Mouse (Mus musculus) gastrocnemius, postnatal 14 days (tissue): ENCODE measurements around the gene Fate1. TPM values are rescaled to one million over a fixed set of nuclear protein-coding genes. Genes with fewer than 3 reads are reported as not detected.
"Not testable (repeated sequence)": the region's sequence is repeated elsewhere in the genome, so short reads cannot be mapped to it uniquely, and the experiment has no call there.

ENCODE experiments used
- DNase-seq: peaks from one replicate; pipeline ENCODE4 v3.0.0; 2021; ENCODE audit warnings: mixed read lengths
- intact Hi-C: fragments of 180-260 bp; cut with DNase I; formaldehyde crosslinking; loops from one replicate; pipeline ENCODE4 v1.15.1; 2025; ENCODE audit warnings: low total_unique reads
- long read RNA-seq, 2 experiments: library from polyadenylated mRNA; stranded (forward); transcript quantifications; one replicate each; pipeline ENCODE4 v2.0.0; 2021
- total RNA-seq, 2 experiments: library from RNA; stranded (reverse); gene quantifications; 2 replicates each; pipeline ENCODE4 v1.2.3; 2021

Gene Fate1
- total RNA-seq: not detected
- long read RNA-seq, experiment 1: 0 reads
- long read RNA-seq, experiment 2: 0 reads

DNA sequence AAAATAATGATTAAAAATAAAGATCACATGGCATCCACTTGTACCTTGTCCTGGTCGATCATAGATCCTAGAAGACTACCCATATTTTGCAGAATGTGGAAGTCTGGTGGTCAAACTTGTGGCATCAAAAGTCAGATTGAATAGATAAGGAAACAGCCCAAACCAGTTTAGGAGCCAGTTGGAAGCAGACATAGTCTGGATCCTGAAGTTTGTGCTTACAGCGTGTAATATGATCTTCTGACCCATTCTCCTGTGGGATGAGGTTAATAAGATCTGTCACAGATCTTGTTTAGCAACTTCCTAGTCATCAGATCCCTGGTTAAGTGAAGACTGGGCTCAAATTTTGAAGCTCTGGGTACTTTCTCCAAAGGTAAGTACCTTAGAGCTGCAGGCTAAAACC lies at the start of gene Fate1:
TSS of gene Fate1 (plus strand) at position 301 of the 400 bp plus-strand sequence.
- intact Hi-C loops: no loop called here
- DNase-seq: no peak

DNA sequence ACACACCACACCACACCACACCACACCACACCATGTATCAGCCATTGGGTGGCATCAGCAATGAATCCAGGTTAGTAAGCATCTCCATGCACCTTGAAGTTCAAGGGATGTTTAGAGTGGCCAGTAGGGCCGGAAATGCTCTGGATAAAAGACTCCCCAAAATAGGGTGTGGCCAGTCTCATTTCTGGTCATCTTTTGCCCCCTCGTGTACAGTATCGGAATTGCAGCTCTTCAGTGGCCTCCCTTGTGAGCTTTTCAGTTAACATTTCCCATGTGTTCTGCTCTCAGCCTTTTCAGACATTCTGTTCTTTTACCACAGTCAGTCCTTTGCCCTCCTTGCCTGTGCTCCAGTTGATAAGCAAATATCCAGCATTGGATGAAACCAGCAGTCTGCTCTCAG lies 26.2 kb upstream of the Fate1 start:
- intact Hi-C loops: loop anchor here (5.0 kb wide), 2 partner anchors 149 to 299 kb away; no protein-coding TSS in a partner anchor
- peak; percentile 26 for DNase-seq

DNA sequence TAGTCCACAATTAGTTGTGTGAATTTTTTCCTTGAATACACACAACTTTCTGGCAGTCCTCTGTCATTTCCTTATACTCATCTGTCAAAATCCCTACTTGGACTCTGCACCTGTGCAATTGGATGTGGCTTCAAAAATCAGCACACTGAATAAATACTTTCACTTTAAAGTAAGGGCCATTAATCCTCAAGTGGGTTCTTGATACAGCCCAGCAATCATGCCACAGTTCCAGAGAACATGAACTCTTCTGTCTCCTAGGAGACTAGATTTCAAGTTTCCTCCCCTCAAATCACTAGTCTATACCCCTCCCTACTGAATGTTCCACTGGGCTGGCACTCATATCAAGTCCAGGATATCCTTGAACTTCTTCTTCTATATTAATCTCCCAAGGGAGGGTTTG lies 14.4 kb upstream of the Fate1 start:
- intact Hi-C loops: loop anchor here (5.0 kb wide), 1 partner anchor 306 kb away; no protein-coding TSS in a partner anchor
- DNase-seq: no peak

DNA sequence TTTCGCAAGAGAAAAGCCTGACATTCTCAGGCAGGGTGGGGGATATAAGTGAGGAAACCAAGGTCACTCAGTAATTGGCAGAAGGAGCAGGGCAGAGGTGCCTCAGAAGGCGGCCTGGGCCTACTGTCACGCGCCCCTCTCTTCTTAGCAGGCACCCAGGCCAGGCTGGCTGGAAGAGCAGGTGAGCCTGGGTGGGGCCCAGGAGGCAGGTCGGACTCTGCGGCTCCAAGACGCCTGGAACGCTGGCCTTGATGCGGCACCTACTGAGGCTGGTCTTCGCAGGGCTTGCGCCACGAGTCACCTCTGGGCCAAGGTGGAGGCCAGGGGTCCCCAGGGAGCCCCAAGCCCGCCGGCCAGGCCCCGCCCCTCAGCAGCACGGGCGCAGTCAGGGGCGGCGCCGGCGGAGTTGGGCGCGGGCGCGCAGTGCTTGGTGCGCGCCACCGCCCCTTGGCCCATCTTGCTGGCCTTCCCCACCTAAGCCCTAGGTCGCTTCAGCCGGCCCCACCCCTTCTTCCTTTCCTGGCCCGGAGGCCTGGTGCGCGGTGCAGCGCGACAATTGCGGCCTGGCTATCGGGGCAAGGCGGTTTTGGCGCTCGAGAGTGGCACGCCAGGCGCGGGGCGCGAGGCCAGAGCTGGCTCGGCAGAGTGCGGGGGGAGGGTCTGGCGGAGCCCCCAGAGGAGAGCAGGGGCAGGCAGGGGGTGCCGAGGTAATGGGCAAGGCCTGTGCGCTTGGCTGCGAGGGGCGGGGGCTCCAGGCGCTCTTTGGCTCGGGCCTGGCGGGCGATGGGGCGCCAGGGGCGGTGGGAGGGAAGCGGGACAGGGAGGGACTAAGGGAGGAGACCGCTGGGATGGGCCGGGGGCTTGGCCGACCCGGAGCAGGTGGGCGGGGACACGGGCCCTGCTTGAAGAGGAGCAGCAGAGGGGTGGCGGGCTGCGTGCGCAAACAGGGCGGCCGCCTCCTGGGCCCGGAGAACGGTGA lies 10.4 kb upstream of the Fate1 start, which contains the start of gene Prrg3:
TSS of gene Prrg3 (plus strand) at position 552 of the 979 bp plus-strand sequence.
- DNase-seq: peak; percentile 76
- intact Hi-C loops: no loop called here

DNA sequence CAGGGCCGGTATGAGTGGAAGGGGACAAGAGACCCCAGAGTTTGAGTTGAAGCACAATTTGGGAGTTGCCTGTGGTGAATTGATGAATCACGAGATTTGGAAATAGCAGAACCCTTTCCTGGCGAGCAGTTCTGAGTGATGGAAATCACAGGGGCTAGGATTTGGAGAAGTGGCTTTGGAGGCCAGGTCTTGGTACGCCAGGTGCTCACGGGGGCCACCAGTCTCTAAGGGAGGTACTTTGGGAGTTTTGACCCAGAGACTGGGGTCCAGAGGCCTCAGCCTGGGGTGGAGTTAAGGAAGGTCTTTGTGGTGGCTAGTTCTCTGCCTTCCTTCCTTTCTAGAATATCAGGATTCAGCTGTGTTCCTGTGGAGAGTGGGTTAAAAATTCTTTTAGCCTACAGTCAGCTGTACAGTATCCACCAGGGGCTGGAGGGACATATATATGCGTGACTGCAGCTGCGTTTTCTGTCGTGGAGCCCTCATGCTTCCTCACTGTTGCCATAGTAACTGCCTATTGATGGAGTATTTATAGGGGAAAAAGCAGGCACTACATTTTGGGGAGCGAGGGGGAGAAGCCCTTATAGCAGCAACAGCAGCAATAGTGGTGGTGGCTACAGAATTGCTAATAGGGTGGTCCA lies 9.4 kb upstream of the Fate1 start:
- intact Hi-C loops: no loop called here
- DNase-seq: no peak

DNA sequence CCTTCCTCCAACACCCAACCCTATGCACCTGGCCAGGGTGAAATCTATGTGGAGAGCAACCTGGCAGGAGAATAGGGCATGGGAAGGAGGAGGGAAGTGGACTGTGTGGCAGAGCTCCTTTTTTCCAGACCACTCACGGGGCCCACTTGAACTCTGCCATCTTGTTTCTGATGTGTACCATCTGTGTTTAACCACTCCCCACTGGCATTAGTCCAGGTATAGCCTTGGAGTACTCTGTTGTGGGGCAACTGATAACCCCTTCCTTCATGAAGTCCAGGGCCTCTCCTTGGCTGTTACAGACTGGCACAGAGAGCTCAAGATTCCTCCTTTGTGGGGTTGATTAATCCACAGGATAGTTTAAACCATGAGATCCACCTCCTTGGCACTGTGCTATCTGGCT lies 4.6 kb upstream of the Fate1 start:
- no peak for DNase-seq
- intact Hi-C loops: no loop called here

DNA sequence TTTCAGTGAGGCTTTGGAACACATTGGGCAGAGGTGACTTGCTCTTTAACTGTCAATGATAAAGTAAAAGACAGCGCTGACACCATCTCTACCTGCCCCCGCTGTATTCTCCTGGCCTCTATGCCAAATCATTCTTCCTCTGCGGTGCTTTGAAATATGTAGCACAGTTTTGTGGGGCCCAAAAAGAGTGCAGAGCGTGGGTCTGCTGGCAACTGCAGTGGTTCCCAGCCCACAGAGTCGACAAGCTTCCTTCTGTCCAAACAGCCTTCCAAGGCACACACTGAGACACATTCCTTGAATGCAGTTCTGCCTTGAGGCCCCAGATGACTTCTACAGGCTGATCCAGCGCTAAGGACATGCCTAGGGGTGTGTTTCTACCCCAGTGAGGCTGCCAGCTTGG lies 4.0 kb upstream of the Fate1 start:
- DNase-seq: no peak
- intact Hi-C loops: no loop called here

DNA sequence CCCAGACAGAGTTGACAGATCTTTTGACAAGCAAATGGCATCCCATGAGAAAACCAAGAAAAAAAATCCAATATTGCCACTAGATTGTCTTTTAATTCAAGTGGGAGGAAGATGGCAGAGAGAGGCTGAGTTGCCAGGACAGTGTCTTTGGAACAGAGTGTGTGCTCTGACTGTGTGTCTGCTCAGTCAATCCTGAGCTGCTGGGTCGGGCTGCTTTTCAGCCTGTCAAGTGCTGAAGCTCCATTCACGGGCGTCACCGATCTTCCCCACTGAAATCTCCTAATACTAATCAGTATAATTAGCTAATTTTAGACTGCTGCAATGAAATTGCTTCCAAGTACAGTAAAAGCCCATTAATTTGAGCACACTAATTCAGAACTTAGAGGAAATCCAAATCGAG lies 1.5 kb upstream of the Fate1 start:
- DNase-seq: no peak
- intact Hi-C loops: no loop called here

DNA sequence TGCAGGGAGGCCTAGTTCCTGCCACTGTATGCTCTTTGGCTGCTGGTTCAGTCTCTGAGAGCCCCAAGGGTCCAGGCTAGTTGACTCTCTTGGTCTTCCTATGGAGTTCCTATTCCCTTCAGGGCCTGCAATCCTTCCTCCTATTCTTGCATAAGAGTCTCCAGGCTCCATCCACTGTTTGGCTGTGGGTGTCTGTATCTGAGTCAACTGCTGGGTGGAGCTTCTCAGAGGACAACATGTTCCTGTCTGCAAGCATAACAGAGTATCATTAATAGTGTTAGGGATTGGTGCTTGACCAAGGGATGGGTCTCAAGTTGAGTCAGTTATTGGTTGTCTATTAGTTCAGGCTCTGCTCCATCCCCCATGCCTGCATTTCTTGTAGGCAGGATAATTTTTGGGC lies 4.9 kb downstream of the Fate1 start:
- intact Hi-C loops: not testable (repeated sequence)

DNA sequence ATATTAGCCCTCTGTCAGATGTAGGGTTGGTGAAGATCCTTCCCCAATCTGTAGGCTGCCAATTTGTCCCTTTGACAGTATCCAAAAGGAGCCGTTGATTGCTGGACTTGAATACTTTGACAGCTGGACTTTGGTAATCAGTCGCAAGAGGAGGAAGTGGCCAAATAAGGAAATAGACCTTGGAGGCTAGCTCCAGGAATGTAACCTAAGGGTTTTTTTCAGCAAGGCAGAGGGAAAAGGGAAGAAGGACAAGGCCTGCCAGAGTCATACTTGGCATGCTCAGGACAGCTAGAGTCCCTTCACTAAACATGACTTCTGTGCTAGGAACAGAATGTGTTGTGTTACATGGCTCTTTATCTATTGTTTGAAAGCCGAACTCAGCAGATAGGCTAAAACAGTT lies 7.7 kb downstream of the Fate1 start:
- intact Hi-C loops: no loop called here
- DNase-seq: no peak

More for the DNA sequence above, 4.9 kb downstream of the Fate1 start:
- not testable (repeated sequence) for DNase-seq

DNA sequence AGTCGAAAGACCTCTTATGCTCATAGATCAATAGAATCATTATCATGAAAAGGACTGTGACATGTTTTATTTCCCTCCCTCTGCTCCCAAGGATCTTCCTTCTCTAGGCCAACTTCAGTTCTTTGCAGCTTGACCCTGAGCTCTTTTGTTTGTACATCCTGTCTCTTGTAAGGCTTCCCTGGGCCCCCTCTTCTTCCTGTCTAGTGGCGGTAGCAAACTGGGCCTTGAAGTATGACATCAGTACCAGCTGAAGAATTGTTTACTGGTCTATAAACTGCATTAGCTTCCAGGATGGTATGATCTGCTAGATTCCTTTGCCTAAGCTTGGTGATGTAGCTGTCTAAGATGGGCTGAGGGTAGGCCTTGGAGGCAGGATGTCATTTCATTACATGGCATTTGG lies 8.5 kb downstream of the Fate1 start:
- no peak for DNase-seq
- intact Hi-C loops: no loop called here

DNA sequence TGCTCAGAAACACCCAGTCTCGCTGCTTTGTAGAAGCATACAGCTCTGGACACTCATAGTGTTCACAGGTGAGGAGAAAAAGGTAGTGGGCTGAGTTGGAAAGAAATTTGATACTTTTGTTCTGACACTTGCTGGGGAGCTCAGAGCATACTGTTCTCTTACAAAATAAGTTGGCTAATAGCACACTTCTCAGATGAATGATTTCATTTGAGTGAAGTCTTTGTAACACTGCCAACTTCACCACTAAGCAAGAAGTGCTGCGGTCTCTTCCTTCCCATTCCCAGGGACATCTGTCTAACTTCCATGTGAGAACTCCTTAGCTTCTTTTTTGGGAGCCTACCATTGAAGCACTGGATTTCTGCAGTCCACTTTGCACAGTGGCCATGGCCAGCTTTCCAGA lies 10.4 kb downstream of the Fate1 start:
- no peak for DNase-seq
- intact Hi-C loops: no loop called here

DNA sequence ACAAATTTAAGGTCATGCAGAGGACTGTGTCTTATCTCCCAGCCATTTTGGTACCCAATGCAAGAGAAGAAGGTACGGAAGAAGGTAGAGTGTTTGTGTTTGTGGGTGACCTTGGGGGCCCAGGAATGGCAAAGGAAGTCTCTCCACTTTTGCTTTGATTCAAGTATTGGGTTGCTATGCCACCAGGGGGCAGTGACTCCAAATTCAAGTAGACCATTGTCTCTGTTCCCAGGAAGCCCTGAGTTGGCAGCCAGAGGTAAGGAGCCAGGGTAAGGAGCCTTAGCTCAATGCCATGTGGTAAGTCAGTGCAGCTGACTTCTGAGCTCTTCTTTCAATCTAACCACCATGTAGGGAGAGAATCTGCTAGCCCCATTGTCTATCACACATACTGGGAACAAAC lies 11.0 kb downstream of the Fate1 start:
- intact Hi-C loops: no loop called here

DNA sequence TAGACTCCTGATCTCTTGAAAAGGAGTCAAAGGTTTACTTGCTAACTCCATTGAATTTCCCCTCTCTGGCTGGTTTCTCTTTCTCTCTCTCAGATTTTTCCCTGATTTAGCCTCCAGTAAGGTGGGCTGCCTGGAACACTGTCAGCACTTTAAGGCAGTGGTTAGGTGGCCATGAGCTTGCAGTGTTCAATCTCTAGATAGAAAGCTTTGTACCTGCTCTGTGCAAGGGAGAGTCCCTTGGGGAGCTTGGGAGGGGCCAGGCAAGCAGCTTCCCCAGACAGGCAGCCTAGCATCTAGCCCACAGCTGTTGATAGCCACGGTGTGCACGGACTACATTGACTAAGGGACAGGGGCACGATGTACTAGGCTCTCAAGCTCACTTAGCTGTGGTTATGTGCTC lies 18.8 kb downstream of the Fate1 start, which contains the start of gene Cnga2:
TSS of gene Cnga2 (plus strand) at position 301 of the 400 bp plus-strand sequence.
- DNase-seq: no peak
- intact Hi-C loops: no loop called here

More for the DNA sequence above, 11.0 kb downstream of the Fate1 start:
- peak; percentile 7 for DNase-seq

DNA sequence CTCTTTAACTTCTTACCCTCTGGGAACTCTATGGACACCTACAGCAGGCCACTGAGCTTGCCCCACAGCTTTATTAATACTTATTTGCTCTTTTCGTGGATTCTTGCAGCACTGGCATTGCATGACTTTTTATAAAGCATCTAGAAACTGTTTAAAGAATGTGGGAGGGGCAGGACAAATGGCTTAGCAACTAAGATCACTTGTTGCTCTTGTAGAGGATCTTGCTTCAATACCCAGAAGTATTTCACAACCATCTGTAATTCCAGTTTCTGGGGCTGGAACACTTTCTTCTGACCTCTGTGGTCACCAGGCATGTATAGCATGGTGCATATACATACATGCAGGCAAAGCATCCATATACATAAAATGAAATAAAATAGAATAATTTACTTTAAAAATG lies 23.2 kb downstream of the Fate1 start:
- intact Hi-C loops: no loop called here
- no peak for DNase-seq

DNA sequence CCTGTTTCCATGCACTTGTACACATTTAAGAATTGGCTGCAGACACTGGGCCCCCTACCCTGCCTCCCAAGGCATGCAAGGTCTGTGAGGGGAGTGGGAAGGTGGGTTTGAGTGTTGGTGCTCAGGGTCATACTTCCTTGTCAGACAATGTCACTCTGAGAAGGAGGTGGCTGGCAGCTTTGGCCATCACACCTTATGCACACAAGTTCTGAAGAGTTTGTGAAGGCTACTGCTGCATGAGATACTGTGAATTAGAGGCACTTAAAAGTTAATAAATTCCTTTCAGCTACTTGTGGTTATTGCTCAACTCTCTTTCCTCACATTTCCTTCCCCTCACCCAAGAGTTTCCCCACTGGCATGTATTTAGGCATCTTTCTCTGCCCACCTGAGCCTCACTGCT lies 37.1 kb downstream of the Fate1 start:
- intact Hi-C loops: no loop called here
- no peak for DNase-seq

DNA sequence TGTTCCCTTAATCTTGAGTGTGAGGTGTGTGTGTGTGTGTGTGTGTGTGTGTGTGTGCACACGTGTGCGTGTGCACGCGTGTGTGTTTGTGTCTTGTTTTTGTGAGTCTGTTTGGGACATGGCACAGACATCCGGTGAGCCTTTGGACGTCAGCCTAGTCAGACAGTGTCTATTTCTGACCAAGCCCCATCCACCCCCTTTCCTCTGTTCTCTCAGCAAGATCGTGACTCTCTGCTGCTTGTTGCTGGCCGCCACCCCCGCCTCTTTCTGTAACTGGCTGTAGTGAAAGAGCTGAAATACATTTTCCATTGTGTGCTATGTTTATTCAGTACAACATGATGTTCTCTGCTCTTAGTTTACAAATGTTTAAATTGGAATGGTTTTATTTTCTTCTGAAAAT lies 39.5 kb downstream of the Fate1 start:
- intact Hi-C loops: no loop called here
- DNase-seq: peak; percentile 11

DNA sequence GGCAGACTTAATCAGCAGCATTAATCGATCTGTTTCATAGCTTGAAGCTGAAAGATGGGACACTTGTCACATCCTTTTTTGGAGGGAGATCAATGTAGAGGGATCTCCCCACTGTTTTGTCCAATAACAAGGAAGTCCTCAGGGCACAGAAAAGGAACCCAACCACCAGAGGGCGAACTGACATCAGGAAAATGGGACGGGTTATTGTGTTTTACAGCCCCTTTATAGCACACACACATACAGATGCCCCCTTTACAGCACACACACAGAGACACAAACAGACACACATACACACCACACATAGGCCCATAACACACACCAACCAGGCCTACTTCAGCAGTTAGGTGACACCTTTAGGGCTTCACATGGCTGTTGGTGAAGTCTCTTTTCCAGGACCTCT lies 40.0 kb downstream of the Fate1 start:
- DNase-seq: peak; percentile 31
- intact Hi-C loops: no loop called here

DNA sequence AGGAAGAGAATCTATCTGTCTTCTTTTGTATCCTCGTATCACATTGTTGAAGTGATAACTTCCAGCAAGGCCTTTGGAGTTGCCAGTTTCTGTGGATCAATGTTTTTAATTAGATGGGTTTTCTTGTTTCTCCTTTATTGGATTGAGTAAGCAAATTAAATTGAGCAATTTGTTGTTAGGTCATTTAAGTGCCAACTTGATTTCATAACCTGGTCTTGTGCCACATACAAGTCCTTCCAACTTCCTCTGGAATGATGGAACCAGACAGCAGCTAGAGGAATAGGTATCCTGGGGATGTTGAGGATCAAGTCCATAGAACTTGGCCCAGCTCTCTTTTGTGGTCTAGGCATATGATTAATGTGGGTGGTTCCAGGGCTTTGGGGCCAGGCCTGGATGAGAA lies 49.5 kb downstream of the Fate1 start:
- intact Hi-C loops: no loop called here
- DNase-seq: no peak

DNA sequence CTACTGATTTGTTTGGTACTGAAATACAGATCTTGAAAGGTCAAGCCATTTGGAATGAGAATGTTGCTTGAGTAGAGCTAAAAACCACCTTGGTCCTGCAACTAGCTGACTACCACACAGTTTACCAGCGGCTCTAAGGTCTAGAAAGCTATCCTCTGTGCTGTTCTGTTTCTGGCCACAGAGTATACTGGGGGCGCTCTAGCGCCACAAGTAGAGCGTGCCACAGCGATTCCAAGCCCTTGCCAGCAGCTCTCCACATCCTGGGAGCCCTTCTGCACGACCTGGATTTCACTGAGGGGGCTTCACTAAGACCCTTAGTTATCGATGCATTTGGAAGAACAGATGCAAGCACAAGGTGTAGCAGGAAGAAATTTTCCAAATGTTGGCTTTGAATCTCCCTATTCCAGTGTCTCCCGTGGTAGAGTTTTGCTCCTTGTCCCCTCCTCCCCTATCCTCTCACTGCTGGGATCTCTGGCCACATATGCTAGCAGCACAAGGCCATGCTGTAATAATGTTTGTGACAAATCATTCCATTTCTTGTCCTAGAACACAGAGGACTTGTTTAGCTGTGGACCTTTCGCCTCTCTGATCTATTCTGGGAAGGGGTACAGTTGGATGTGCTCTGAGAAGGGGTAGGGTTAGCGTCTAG lies 50.1 kb downstream of the Fate1 start:
- intact Hi-C loops: no loop called here
- DNase-seq: no peak
